Mouse (Mus musculus) frontal cortex, adult 2 months (tissue): ENCODE measurements around the gene Cd302. TPM values are rescaled to one million over a fixed set of nuclear protein-coding genes. Genes with fewer than 3 reads are reported as not detected.

Source experiments
- DNase-seq, 2 experiments: peaks; one replicate each; pipeline ENCODE4 v3.0.0; 2022; ENCODE audit warnings: low spot score in 1 of 2; ENCODE audit errors: extremely low spot score in 1 of 2
- polyA plus RNA-seq: library from polyadenylated mRNA; depleted of rRNA; stranded (reverse); fragments of >200 nt; gene quantifications from 2 replicates; pipeline ENCODE4 v1.2.3, GENCODE M21; 2012

Cd302 gene
- polyA plus RNA-seq, 1 experiment: 26.0 TPM

GRCm38 (mm10) chr2:60256751-60257150 is 27.5 kb downstream of the Cd302 start:
- DNase-seq: no peak

- DNase-seq: peak; percentile 26 to 63
Observed at GRCm38 (mm10) chr2:60253506-60253905, 30.8 kb downstream of the Cd302 start.

GRCm38 (mm10) chr2:60252782-60253181 is 31.5 kb downstream of the Cd302 start:
- no peak for DNase-seq

- DNase-seq: no peak
Observed at GRCm38 (mm10) chr2:60234506-60234905, 49.8 kb downstream of the Cd302 start.

GRCm38 (mm10) chr2:60233147-60233546 is 51.1 kb downstream of the Cd302 start:
- no peak for DNase-seq

- no peak for DNase-seq
Observed at GRCm38 (mm10) chr2:60230361-60230760, 53.9 kb downstream of the Cd302 start.

GRCm38 (mm10) chr2:60228470-60228869 is 55.8 kb downstream of the Cd302 start:
- no peak for DNase-seq

GRCm38 (mm10) chr2:60223489-60223888 is 60.8 kb downstream of the Cd302 start:
- DNase-seq: no peak

GRCm38 (mm10) chr2:60221954-60222353 is 62.3 kb downstream of the Cd302 start:
- DNase-seq: no peak

GRCm38 (mm10) chr2:60221236-60221635 is 63.1 kb downstream of the Cd302 start:
- DNase-seq: no peak

GRCm38 (mm10) chr2:60217620-60218019 is 66.7 kb downstream of the Cd302 start:
- no peak for DNase-seq

GRCm38 (mm10) chr2:60216547-60217153 is 67.6 kb downstream of the Cd302 start:
- no peak for DNase-seq

- no peak for DNase-seq
Observed at GRCm38 (mm10) chr2:60214683-60215082, 69.6 kb downstream of the Cd302 start.

- no peak for DNase-seq
Observed at GRCm38 (mm10) chr2:60212488-60212887, 71.8 kb downstream of the Cd302 start.

GRCm38 (mm10) chr2:60210821-60211220 is 73.5 kb downstream of the Cd302 start:
- DNase-seq: no peak

GRCm38 (mm10) chr2:60209703-60210651 is 74.3 kb downstream of the Cd302 start, which contains the start of the genes Baz2b and March7:
Gene Baz2b (minus strand): TSS chr2:60209839.
Gene March7 (plus strand): TSS chr2:60209887.
- peak; percentile 41 to 80 for DNase-seq

- peak in 1 of 2 experiments; percentile 49 for DNase-seq
Observed at GRCm38 (mm10) chr2:60209122-60209611, 75.1 kb downstream of the Cd302 start.

GRCm38 (mm10) chr2:60205795-60206194 is 78.5 kb downstream of the Cd302 start:
- DNase-seq: no peak

GRCm38 (mm10) chr2:60204162-60204561 is 80.1 kb downstream of the Cd302 start:
- DNase-seq: no peak

GRCm38 (mm10) chr2:60203733-60204132 is 80.6 kb downstream of the Cd302 start:
- DNase-seq: no peak

- no peak for DNase-seq
Observed at GRCm38 (mm10) chr2:60202900-60203530, 81.3 kb downstream of the Cd302 start.
